Mouse (Mus musculus): ENCODE data around the gene Gm10197. TPM values are rescaled to one million over a fixed set of nuclear protein-coding genes. Genes with fewer than 3 reads are reported as not detected.

Gene Gm10197
- total RNA-seq, 2 experiments from 2014 or later, result not detected

DNA sequence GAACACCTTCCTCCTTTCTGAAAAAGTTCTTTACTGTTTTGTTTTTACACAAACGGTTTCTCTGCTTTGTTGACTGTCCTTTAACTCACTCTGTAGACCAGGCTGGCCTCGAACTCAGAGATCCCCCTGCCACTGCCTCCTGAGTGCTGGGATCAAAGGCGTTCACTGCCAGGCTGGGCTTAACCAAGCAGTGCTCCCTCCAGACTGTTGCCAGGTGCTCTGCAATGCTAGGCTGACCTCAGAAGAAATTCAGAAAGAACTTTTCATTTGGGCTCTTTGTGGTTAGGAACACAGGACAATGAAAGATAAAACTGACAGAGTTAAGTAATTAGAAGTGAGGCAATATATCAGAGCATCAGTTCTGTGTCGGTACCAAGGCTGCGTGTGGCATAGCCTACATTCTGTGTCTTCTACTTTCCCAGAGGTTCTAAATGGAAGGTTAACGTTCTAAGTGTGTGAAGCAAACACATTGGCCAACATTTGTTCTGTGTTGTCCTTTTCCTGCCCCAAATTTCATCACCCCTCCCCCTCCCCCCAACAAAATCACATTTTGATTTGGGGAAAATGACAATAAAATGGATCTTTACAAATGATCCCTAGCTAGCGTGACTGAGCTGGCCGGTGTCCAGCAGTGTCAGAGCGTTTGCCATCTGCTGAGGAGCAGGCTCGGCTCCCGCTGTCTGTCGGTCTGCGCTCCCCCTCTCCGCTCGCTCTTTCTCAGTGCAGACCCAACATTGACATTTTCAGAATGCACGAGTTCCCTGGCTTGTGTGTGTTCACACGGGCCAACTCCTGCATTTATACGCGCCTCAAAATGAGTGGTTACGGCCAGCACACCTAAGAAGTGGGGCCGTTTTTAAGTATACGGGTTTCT lies 12.2 kb downstream of the Gm10197 start:
- DNase-seq (ENCODE audit: low spot score in 2 of 2), result peak; percentile 65 to 84

DNA sequence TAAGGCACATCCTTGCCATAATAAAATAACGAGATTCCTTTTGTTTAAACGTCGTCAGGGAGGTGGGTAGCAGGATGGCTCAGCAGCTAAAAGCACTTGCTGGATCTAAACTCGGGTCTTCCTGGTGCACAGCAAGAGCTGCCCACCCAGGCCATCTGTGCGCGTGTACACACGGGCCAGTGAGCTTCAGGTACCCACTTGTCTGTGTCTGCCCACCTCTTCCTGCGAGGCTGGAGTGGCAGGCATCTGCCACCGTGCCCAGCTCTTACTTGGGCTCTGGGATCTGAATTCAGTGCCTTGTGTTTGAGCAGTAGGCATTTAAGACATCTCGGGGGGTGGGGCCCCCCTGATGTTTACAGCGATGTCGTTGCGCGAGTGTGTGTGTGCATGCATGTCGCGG lies 16.5 kb downstream of the Gm10197 start:
- no peak for DNase-seq (ENCODE audit: low spot score in 2 of 2)

GRCm38 (mm10) chr19:53354271-53355000 lies 17.1 kb downstream of the Gm10197 start:
- DNase-seq (ENCODE audit: low spot score in 2 of 2), result no peak

- DNase-seq (ENCODE audit: low spot score in 2 of 2), result no peak
These were observed 17.7 kb downstream of the Gm10197 start for GRCm38 (mm10) chr19:53353864-53354263.

GRCm38 (mm10) chr19:53345766-53346165 lies 25.8 kb downstream of the Gm10197 start:
- DNase-seq (ENCODE audit: low spot score in 2 of 2), result no peak

- no peak for DNase-seq (ENCODE audit: low spot score in 2 of 2)
These were observed 27.5 kb downstream of the Gm10197 start for GRCm38 (mm10) chr19:53344062-53344461.

- no peak for DNase-seq (ENCODE audit: low spot score in 2 of 2)
These were observed 28.2 kb downstream of the Gm10197 start for GRCm38 (mm10) chr19:53343174-53343881.

- DNase-seq (ENCODE audit: low spot score in 2 of 2), result no peak
These were observed 31.1 kb downstream of the Gm10197 start for GRCm38 (mm10) chr19:53340423-53340822.

DNA sequence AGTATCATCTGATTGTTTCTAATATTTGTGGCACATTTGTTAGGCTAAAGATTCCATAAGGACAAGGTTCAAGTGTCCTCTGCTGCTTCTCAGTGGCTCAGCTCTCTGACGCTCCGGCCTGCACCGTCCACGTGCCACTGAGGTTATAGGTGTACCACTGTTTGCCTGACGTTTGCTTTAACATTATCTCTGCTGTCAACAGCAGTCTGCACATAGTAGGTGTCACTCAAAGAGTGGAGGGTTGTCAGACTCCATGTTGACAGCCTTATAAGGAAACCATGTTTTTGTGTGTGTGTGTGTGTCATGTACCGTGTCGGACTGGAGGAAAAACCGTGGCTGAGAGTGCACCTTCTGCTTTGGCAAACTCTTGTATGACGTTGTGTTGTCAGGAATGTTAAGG lies 36.3 kb downstream of the Gm10197 start:
- DNase-seq (ENCODE audit: low spot score in 2 of 2), result no peak

- DNase-seq (ENCODE audit: low spot score in 2 of 2), result no peak
These were observed 37.8 kb downstream of the Gm10197 start for GRCm38 (mm10) chr19:53333730-53334129.

DNA sequence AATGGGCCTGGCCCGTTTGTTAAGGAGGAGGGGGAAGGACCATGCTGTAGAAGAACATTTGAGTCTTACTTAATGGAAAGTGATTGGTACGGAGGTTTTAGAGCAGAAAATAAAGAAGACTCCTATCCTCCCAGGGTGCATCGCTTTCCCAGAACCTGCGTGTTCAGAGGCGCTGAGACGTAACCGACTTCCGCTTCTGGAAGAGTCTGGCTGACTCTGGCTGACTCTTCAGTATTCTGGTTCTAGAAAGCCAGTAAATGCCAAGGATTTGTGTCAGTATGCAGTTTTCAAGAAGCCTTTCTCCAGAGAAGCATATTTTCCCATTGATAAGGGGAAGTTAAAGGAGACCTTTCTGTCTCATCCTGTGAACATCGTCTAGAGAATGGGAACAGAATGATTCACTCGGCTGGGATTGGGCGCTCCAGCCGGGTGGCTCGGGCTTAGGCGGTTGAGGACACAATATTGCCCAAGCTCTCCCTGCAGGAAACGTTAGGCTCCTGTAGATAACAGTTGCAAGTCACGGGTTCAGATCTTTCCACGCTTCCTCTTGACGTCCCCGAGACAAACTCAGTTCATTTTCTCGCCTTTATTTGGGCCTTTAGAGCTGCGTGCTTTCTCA lies 39.6 kb downstream of the Gm10197 start:
- DNase-seq (ENCODE audit: low spot score in 2 of 2), result no peak

DNA sequence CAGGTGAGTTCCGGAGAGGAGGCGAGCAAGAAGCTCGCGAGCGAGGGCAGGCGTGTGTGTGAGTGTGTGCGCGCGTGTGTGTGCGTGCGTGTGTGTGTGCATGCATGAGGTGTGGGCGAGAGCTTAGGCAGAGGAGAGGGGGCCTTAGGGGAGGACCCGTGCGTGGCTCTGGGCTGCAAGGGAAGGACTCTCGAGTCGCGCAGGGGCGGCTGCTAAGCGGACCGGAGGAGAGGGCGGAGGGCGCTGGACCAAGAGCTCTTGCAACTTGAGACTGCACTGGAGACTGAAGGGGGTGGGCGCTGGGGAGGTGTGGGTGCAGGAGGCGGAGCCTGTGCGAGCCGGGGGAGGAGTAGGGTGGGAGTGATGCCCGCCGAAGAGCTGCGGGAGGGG lies 41.6 kb downstream of the Gm10197 start:
- peak; percentile 60 to 82 for DNase-seq (ENCODE audit: low spot score in 2 of 2)

- peak; percentile 91 to 92 for DNase-seq (ENCODE audit: low spot score in 2 of 2)
These were observed 42.2 kb downstream of the Gm10197 start for GRCm38 (mm10) chr19:53329221-53329991.

- no peak for DNase-seq (ENCODE audit: low spot score in 2 of 2)
These were observed 43.5 kb downstream of the Gm10197 start for GRCm38 (mm10) chr19:53328116-53328515.

GRCm38 (mm10) chr19:53325578-53326295 lies 45.8 kb downstream of the Gm10197 start:
- peak; percentile 65 to 73 for DNase-seq (ENCODE audit: low spot score in 2 of 2)

DNA sequence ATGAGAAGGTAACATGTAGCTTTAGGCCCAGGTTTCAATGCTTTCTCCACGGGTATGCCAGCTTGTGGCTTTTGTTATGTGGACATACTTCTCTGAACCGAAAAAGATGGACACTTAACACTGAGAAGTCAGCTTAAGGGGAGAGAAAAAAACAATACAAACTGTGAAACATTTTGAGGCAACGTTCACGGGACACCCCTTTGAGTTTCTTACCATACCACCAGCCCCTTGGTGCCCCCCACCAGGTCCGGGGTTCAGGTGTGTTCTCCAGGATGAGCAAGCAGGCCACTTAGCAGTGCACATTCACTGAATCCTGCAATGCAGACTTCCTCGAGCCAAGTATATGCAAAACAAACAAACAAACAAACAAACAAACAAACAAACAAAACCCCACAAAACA lies 46.7 kb downstream of the Gm10197 start:
- no peak for DNase-seq (ENCODE audit: low spot score in 2 of 2)

GRCm38 (mm10) chr19:53322438-53323048 lies 49.0 kb downstream of the Gm10197 start:
- no peak for DNase-seq (ENCODE audit: low spot score in 2 of 2)
